Mouse (Mus musculus) heart, postnatal 0 days (tissue): ENCODE measurements at regions not wholly inside any gene's neighbourhood (a gene's known extent, or its start where the extent isn't known, plus 50 kb on each side); places are given as distances from the start of the nearest gene placed in this dataset.

Experiments used
- CTCF ChIP-seq: IDR thresholded peaks from 2 replicates; pipeline ENCODE4 v1.5.1; 2016; ENCODE audit warnings: antibody characterized with exemption, control low read depth, low read depth
- EP300 ChIP-seq: IDR thresholded peaks from 2 replicates; pipeline ENCODE4 v1.6.1; 2016; ENCODE audit warnings: antibody characterized with exemption, low read depth

GRCm38 (mm10) chr13:37601068-37601467 lies 177.1 kb upstream of the Rreb1 start:
- TF ChIP-seq CTCF: no peak
- TF ChIP-seq EP300: no peak
